Mouse (Mus musculus) gastrocnemius, adult 2 months (tissue): ENCODE results near the gene Serpinb9c. TPM values are rescaled to one million over a fixed set of nuclear protein-coding genes. Genes with fewer than 3 reads are reported as not detected.
"Not testable (repeated sequence)": the region's sequence is repeated elsewhere in the genome, so short reads cannot be mapped to it uniquely, and the experiment has no call there.

Source experiments
- DNase-seq: peaks from one replicate; pipeline ENCODE4 v3.0.0; 2022
- H3K27ac ChIP-seq: fragments of 200-600 bp; 2 replicates; pipeline ENCODE4 v1.8.1; 2022; ENCODE audit warnings: mild to moderate bottlenecking
- H3K4me3 ChIP-seq: fragments of 200-600 bp; 2 replicates; pipeline ENCODE4 v1.8.1; 2022; ENCODE audit warnings: mild to moderate bottlenecking, moderate library complexity
- CTCF ChIP-seq: fragments of 200-600 bp; IDR thresholded peaks from 2 replicates; pipeline ENCODE4 v1.8.1; 2022; ENCODE audit warnings: antibody characterized with exemption, mild to moderate bottlenecking, moderate library complexity
- intact Hi-C: fragments of 180-260 bp; cut with DNase I; formaldehyde crosslinking; loops from one replicate; pipeline ENCODE4 v1.15.1; 2025
- long read RNA-seq, 2 experiments: library from polyadenylated mRNA; stranded (forward); transcript quantifications; one replicate each; pipeline ENCODE4 v2.0.0; 2021
- total RNA-seq, 2 experiments: library from RNA; stranded (reverse); gene quantifications; 2 replicates each; pipeline ENCODE4 v1.2.3; 2021

The Serpinb9c gene
- not detected for total RNA-seq
- long read RNA-seq, experiment 1, result 0 reads
- long read RNA-seq, experiment 2, result 0 reads

GRCm38 (mm10) chr13:33159642-33160041 is at the start of gene Serpinb9c:
Gene Serpinb9c (minus strand): TSS chr13:33159742.
- TF ChIP-seq CTCF, result no peak
- no peak within 1 kb of the TSS for H3K4me3 ChIP-seq
- intact Hi-C loops, result no loop called here
- no peak for DNase-seq
- H3K27ac ChIP-seq, result no peak within 1 kb of the TSS

- intact Hi-C loops, result no loop called here
- Histone ChIP-seq H3K27ac (no peak overlapping the region), H3K4me3 (no peak overlapping the region)
- no peak for TF ChIP-seq CTCF
- DNase-seq, result no peak
Observed at GRCm38 (mm10) chr13:33199740-33200139, 40.2 kb upstream of the Serpinb9c start.

GRCm38 (mm10) chr13:33192659-33193058 is 33.1 kb upstream of the Serpinb9c start, which contains the start of gene Serpinb9d:
Gene Serpinb9d (plus strand): TSS chr13:33192959.
- TF ChIP-seq CTCF, result no peak
- H3K4me3 ChIP-seq, result no peak within 1 kb of the TSS
- no peak within 1 kb of the TSS for H3K27ac ChIP-seq
- intact Hi-C loops, result no loop called here
- DNase-seq, result no peak

- intact Hi-C loops, DNase-seq, H3K4me3 ChIP-seq, H3K27ac ChIP-seq: not testable (repeated sequence)
Observed at GRCm38 (mm10) chr13:33190486-33190885, 30.9 kb upstream of the Serpinb9c start.

- Histone ChIP-seq H3K4me3 (no peak overlapping the region), H3K27ac (no peak overlapping the region)
- intact Hi-C loops, result no loop called here
- DNase-seq, result no peak
- no peak for TF ChIP-seq CTCF
Observed at GRCm38 (mm10) chr13:33141435-33141834, 18.1 kb downstream of the Serpinb9c start.

- Histone ChIP-seq H3K27ac (no peak overlapping the region), H3K4me3 (no peak overlapping the region)
- TF ChIP-seq CTCF, result no peak
- intact Hi-C loops, result no loop called here
- DNase-seq, result no peak
Observed at GRCm38 (mm10) chr13:33137717-33138116, 21.8 kb downstream of the Serpinb9c start.

- intact Hi-C loops, result no loop called here
- TF ChIP-seq CTCF, result no peak
- H3K4me3 ChIP-seq, result no peak overlapping the region
- no peak overlapping the region for H3K27ac ChIP-seq
- DNase-seq, result no peak
Observed at GRCm38 (mm10) chr13:33113054-33113453, 46.5 kb downstream of the Serpinb9c start.

- intact Hi-C loops, result no loop called here
- no peak overlapping the region for H3K4me3 ChIP-seq
- TF ChIP-seq CTCF, result no peak
Observed at GRCm38 (mm10) chr13:33105626-33106025, 53.9 kb downstream of the Serpinb9c start.

More at GRCm38 (mm10) chr13:33105626-33106025, 53.9 kb downstream of the Serpinb9c start:
- no peak for DNase-seq
- H3K27ac ChIP-seq, result no peak overlapping the region

Other genes with a start within 250 kb of the Serpinb9c start
- gene Serpinb6b, start 194.5 kb downstream of the Serpinb9c start, total RNA-seq, result 1 to 10 TPM; 1.4 to 1.6 TPM
- gene Serpinb9, start 156.5 kb downstream of the Serpinb9c start, total RNA-seq, result 1 to 10 TPM; 1.5 to 2.3 TPM
- not detected for gene Serpinb9b, start 132.3 kb downstream of the Serpinb9c start, total RNA-seq
- not detected for gene Serpinb1b, start 81.2 kb downstream of the Serpinb9c start, total RNA-seq
- gene Serpinb9d, start 33.2 kb upstream of the Serpinb9c start, total RNA-seq, result not detected
- gene Serpinb9e, start 89.9 kb upstream of the Serpinb9c start, total RNA-seq, result not detected
- not detected for gene Serpinb9f, start 164.3 kb upstream of the Serpinb9c start, total RNA-seq
- gene Gm11397, start 236.0 kb upstream of the Serpinb9c start, total RNA-seq, result not detected